8 mouse cellular contexts compared by ENCODE assay signal in the genomic region with DNA sequence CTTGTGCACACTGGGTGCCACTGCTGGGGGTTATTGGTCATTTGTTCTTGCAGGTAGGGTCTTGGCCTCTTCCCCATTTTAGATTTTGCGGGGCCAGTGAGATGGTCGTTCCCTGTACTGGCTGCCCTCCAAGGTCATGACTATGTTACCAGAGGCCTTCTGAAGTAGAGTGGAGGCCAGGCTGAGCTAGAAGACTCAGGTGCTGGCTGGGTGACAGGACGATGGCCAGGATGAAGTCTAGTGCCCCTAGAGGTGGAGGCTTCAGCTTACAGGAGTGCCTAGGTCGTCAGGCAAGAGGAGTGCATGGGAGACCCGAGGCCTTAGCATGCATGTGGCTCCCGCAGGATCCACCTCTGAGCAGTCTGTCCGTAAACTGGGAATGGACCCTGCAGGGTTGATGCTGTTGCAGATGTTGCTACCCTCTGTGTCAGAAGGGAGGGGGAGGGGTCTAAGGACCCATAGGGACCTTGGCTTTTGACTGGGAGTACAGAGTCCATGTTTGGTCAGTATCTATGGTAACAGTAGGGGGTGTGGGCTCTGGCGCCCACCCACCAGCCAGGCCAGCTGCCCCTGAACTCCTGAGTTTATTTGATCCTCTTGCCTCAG. TPM values are rescaled to one million over a fixed set of nuclear protein-coding genes. Genes with fewer than 3 reads are reported as not detected.
DNase-seq lines count a peak whose midpoint lies in the region; ATAC-seq and TF ChIP-seq lines count a peak whose summit lies in the region.
"Had no signal": no experiment of that assay in that cellular context is flagged by ENCODE, and none has a peak within 500 bp of the region (broad histone marks: within the 10 kb centered on the region; RNA-seq: fewer than 3 reads in every experiment).

No protein-coding gene starts in this region.

- no peak overlapping the region for H3K4me2 ChIP-seq in liver, embryonic 14.5 days (ENCODE audit: low read depth)
- H3K4me2 ChIP-seq: heart, embryonic 15.5 days had no signal

- peak; percentile 45 for DNase-seq in kidney, adult 9 months
- no peak for DNase-seq in kidney, adult 11 months
- DNase-seq in brain, embryonic 14.5 days (ENCODE audit: low read depth) = no peak
- peak in 1 of 3 experiments; percentile 19 for DNase-seq in liver, embryonic 14.5 days (ENCODE audit: low read depth in 3 of 3, low spot score in 3 of 3)
- no peak for DNase-seq in heart, postnatal 36 days
- DNase-seq in spleen, adult 18-20 months = no peak

- H3K36me3 ChIP-seq in ES-Bruce4 (ENCODE audit: control insufficient read depth, insufficient read depth, low read length, poor library complexity, severe bottlenecking) = no peaks in the 10 kb centered on the region
- no peaks in the 10 kb centered on the region; the same call in 1 of the 2 replicates for H3K36me3 ChIP-seq in liver, embryonic 14.5 days (replicated peaks; ENCODE audit: control insufficient read depth, insufficient read depth, low read depth)
- H3K36me3 ChIP-seq: heart, embryonic 15.5 days had no signal

- H3K27ac ChIP-seq in ES-Bruce4 (ENCODE audit: insufficient read depth, low read length) = no peak overlapping the region
- no peak overlapping the region for H3K27ac ChIP-seq in liver, embryonic 14.5 days
- H3K27ac ChIP-seq: heart, embryonic 15.5 days had no signal

- H3K9me3 ChIP-seq in ES-Bruce4 (replicated peaks; ENCODE audit: control insufficient read depth, insufficient read depth, low read length, poor library complexity, severe bottlenecking) = no peaks in the 10 kb centered on the region
- no peaks in the 10 kb centered on the region for H3K9me3 ChIP-seq in liver, embryonic 14.5 days (ENCODE audit: control insufficient read depth, low read length)
- H3K9me3 ChIP-seq: heart, embryonic 15.5 days had no signal

- 66% methylated on average over 8 of the region's 8 CpGs for WGBS in liver, embryonic 14.5 days (ENCODE audit: insufficient replicate concordance)

- peaks cover 7% of the 10 kb centered on the region for H3K4me1 ChIP-seq in ES-Bruce4 (ENCODE audit: control insufficient read depth, insufficient read depth, low read length)
- H3K4me1 ChIP-seq in liver, embryonic 14.5 days (replicated peaks; ENCODE audit: control insufficient read depth in 2 of 2, insufficient read depth in 2 of 2, low read length in 1 of 2) = peaks cover 42 to 61% of the 10 kb centered on the region in 2 experiments

- ATAC-seq in liver, embryonic 14.5 days (ENCODE audit: insufficient read depth) = no peak

- H3K27me3 ChIP-seq in ES-Bruce4 (ENCODE audit: control insufficient read depth, insufficient read depth, low read length, poor library complexity, severe bottlenecking) = no peaks in the 10 kb centered on the region
- no peaks in the 10 kb centered on the region for H3K27me3 ChIP-seq in liver, embryonic 14.5 days (ENCODE audit: control insufficient read depth, insufficient read depth, low read length)
- H3K27me3 ChIP-seq: heart, embryonic 15.5 days had no signal

- TF ChIP-seq POLR2A in ES-Bruce4 (IDR thresholded peaks at IDR 0.05; ENCODE audit: insufficient read depth, low read length) = no peak
- no peak for TF ChIP-seq POLR2A in brain, embryonic 14.5 days (IDR thresholded peaks at IDR 0.05; ENCODE audit: borderline replicate concordance, extremely low read depth, insufficient read depth, insufficient read length, poor library complexity, severe bottlenecking)

- intact Hi-C loops in heart, postnatal 36 days (cut with DNase I) = loop anchor here (5.0 kb wide), 2 partner anchors 102 to 147 kb away; partner anchors contain the start of gene Brf1

- no peak overlapping the region for H3K4me3 ChIP-seq in ES-Bruce4 (ENCODE audit: low read depth, low read length)
- no peak overlapping the region for H3K4me3 ChIP-seq in liver, embryonic 14.5 days (ENCODE audit: insufficient read depth in 1 of 2, low read depth in 2 of 2, low read length in 2 of 2)
- H3K4me3 ChIP-seq: heart, embryonic 15.5 days had no signal

- TF ChIP-seq CTCF in ES-Bruce4 (IDR thresholded peaks at IDR 0.05; ENCODE audit: low read depth, low read length) = peak; percentile 68
- peak; percentile 29; the same call in 1 of the 2 replicates for TF ChIP-seq CTCF in brain, embryonic 14.5 days (IDR thresholded peaks at IDR 0.05; ENCODE audit: borderline replicate concordance, extremely low read depth, insufficient read depth, insufficient read length)
- TF ChIP-seq CTCF in liver, embryonic 14.5 days (IDR thresholded peaks at IDR 0.05; ENCODE audit: low read depth) = peak; percentile 81

- TF ChIP-seq EP300 in ES-Bruce4 (IDR thresholded peaks at IDR 0.05; ENCODE audit: insufficient read depth, low read depth, low read length) = no peak
- no peak for TF ChIP-seq EP300 in liver, embryonic 14.5 days (IDR thresholded peaks at IDR 0.05; ENCODE audit: low read depth)

- no peak overlapping the region for H3K9ac ChIP-seq in ES-Bruce4 (ENCODE audit: low read depth, poor library complexity, severe bottlenecking)
- no peak overlapping the region for H3K9ac ChIP-seq in liver, embryonic 14.5 days (replicated peaks)
- H3K9ac ChIP-seq: heart, embryonic 15.5 days had no signal

RNA-seq across cellular contexts. Expression of gene Mta1, which starts 5.9 kb away (rescaled TPM):
- 100 and 108 TPM in 2 replicates for polyA plus RNA-seq in ES-Bruce4 (2011; ENCODE audit: insufficient read depth, insufficient read length, low read depth, missing spikeins)
- 124 and 134 TPM in 2 replicates for polyA plus RNA-seq in brain, embryonic 14.5 days (2012; rRNA removed)
- polyA plus RNA-seq in liver, embryonic 14.5 days (2012; rRNA removed) = 22.4 and 22.6 TPM in 2 replicates
- 4.7 and 6.3 TPM in 2 replicates for polyA plus RNA-seq in liver, embryonic 14.5 days (2014; fragmentation: Nextera tagmentation; extraction: Ambion mirVana)
- total RNA-seq in heart, postnatal 36 days (2021) = 10 to 100 TPM; 48.7 to 56.4 TPM

RNA-seq across cellular contexts. Expression of gene Tex22, which starts 29.6 kb away (rescaled TPM):
- not detected in 2 replicates for polyA plus RNA-seq in ES-Bruce4 (2011; ENCODE audit: insufficient read depth, insufficient read length, low read depth, missing spikeins)
- polyA plus RNA-seq in brain, embryonic 14.5 days (2012; rRNA removed) = 0.14 and 0.34 TPM in 2 replicates
- polyA plus RNA-seq in liver, embryonic 14.5 days (2012; rRNA removed) = 0.02 TPM in 1 of 2 replicates, not detected in the other
- polyA plus RNA-seq in liver, embryonic 14.5 days (2014; fragmentation: Nextera tagmentation; extraction: Ambion mirVana) = not detected in 2 replicates
- total RNA-seq in heart, postnatal 36 days (2021) = not detected
- polyA plus RNA-seq: heart, embryonic 15.5 days had no signal

RNA-seq across cellular contexts. Expression of gene Crip2, which starts 36.1 kb away (rescaled TPM):
- 87.1 and 96.6 TPM in 2 replicates for polyA plus RNA-seq in ES-Bruce4 (2011; ENCODE audit: insufficient read depth, insufficient read length, low read depth, missing spikeins)
- 303 and 373 TPM in 2 replicates for polyA plus RNA-seq in brain, embryonic 14.5 days (2012; rRNA removed)
- polyA plus RNA-seq in liver, embryonic 14.5 days (2012; rRNA removed) = 29.3 and 37.4 TPM in 2 replicates
- polyA plus RNA-seq in liver, embryonic 14.5 days (2014; fragmentation: Nextera tagmentation; extraction: Ambion mirVana) = 35.0 and 38.1 TPM in 2 replicates
- 1,000 to 10,000 TPM; 1,482 to 1,552 TPM for total RNA-seq in heart, postnatal 36 days (2021)

RNA-seq across cellular contexts. Expression of gene Crip1, which starts 42.2 kb away (rescaled TPM):
- polyA plus RNA-seq in ES-Bruce4 (2011; ENCODE audit: insufficient read depth, insufficient read length, low read depth, missing spikeins) = 78.5 and 79.5 TPM in 2 replicates
- 53.9 and 64.2 TPM in 2 replicates for polyA plus RNA-seq in brain, embryonic 14.5 days (2012; rRNA removed)
- 41.5 and 87.7 TPM in 2 replicates for polyA plus RNA-seq in liver, embryonic 14.5 days (2012; rRNA removed)
- polyA plus RNA-seq in liver, embryonic 14.5 days (2014; fragmentation: Nextera tagmentation; extraction: Ambion mirVana) = 100.0 and 101 TPM in 2 replicates
- total RNA-seq in heart, postnatal 36 days (2021) = 100 to 1,000 TPM; 190 to 198 TPM

RNA-seq across cellular contexts. Expression of gene Tedc1, which starts 52.3 kb away (rescaled TPM):
- 24.5 and 38.2 TPM in 2 replicates for polyA plus RNA-seq in ES-Bruce4 (2011; ENCODE audit: insufficient read depth, insufficient read length, low read depth, missing spikeins)
- 12.9 and 18.0 TPM in 2 replicates for polyA plus RNA-seq in brain, embryonic 14.5 days (2012; rRNA removed)
- 8.2 and 12.0 TPM in 2 replicates for polyA plus RNA-seq in liver, embryonic 14.5 days (2012; rRNA removed)
- polyA plus RNA-seq in liver, embryonic 14.5 days (2014; fragmentation: Nextera tagmentation; extraction: Ambion mirVana) = 6.4 and 6.8 TPM in 2 replicates
- under 1 TPM; 0.19 to 0.49 TPM for total RNA-seq in heart, postnatal 36 days (2021)

Comparison
In these comparisons a context has a peak if more than half of its experiments do, and no peak if none do; other contexts are left out.
1. CTCF ChIP-seq: peak in every context shown above with its lines; median percentile 81 in liver, embryonic 14.5 days; 68 in ES-Bruce4; 29 in brain, embryonic 14.5 days.